Mouse (Mus musculus) embryo, embryonic 9.5 days (tissue): Measurements from ENCODE around the gene Rnft1.
"Not testable (repeated sequence)": the region's sequence is repeated elsewhere in the genome, so short reads cannot be mapped to it uniquely, and the experiment has no call there.

Experiments
- DNase-seq: peaks from one replicate; pipeline ENCODE4 v3.0.0-alpha.2; 2017; ENCODE audit errors: extremely low spot score

The Rnft1 gene

GRCm38 (mm10) chr11:86517229-86517628 is 32.8 kb downstream of the Rnft1 start:
- DNase-seq: no peak

DNA sequence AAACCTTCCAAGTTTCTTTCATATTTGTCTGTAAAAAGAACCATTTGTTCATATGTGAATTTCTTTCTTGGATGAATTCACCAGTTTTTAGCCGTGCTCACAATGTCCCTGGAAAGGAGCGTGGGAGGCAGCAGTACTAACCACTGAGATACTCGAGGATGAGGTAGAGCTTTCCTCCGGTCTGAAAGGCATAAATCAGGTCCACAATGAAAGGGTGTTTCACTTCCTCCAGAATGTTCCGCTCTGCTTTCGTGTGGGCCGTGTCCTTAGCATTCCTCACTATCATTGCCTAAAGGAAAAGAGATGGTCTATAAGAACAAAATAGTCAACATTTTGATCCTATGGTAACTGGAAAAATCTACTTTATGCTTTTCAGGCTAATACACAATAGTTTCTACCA is 35.3 kb downstream of the Rnft1 start:
- no peak for DNase-seq

DNA sequence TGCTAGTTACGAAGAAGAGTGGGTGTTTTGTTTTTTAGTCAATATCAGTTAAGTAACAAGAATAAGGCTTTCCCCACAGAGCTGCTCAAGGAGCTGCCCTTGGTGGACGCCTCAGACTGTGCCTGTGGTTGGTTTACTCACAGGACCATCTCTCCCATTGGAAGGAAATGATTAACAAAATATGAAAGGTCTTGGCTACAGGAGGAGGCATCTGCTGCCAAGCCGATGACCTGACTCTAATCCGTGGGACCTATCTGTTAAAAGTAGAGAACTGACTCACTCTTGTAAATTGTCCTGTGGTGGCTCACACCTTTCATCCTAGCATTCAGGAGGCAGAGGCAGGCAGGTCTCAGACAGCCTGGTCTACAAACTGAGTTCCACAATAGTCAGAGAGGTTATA is 43.1 kb downstream of the Rnft1 start:
- no peak for DNase-seq

DNA sequence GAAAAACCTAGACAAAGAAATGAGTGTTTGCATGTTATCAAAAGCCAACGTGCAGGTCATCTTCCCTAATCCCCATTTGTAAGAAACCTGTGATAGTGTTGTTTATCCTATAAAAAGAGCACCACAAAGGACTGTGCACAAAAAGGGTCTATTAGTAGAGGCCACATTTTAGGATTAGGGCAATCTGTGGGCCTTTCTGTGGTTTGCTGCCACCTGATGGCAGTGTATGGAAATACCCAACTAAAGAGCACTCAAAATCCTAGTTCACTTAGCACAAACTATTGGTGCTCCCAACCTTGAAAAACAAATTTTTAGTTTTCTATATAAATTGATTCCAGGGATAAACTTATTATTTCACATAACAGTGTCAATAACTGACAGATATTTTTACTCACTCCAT is 48.4 kb downstream of the Rnft1 start:
- peak; percentile 5 for DNase-seq

- DNase-seq: not testable (repeated sequence)
Observed at GRCm38 (mm10) chr11:86533302-86533701, 48.8 kb downstream of the Rnft1 start.

GRCm38 (mm10) chr11:86534201-86534910 is 49.9 kb downstream of the Rnft1 start:
- DNase-seq: no peak

DNA sequence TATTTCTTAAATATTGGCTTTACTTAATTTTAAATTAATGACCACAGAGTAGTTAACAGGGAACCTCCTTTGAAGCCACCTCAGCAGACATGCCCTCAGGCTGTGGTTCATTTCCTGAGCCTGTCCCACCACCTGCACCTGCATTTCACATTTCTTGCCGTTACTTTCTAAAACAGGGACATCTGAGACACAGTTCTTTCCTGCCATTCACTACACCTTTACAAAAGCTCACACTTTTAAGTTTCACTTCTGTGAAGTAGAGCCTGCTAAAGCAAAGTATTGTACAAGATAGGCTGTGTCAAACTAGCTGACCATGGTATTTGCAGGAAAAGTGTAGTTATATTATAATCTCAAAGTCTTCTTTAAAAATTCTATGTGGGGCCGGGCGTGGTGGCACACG is 54.3 kb downstream of the Rnft1 start:
- no peak for DNase-seq

DNA sequence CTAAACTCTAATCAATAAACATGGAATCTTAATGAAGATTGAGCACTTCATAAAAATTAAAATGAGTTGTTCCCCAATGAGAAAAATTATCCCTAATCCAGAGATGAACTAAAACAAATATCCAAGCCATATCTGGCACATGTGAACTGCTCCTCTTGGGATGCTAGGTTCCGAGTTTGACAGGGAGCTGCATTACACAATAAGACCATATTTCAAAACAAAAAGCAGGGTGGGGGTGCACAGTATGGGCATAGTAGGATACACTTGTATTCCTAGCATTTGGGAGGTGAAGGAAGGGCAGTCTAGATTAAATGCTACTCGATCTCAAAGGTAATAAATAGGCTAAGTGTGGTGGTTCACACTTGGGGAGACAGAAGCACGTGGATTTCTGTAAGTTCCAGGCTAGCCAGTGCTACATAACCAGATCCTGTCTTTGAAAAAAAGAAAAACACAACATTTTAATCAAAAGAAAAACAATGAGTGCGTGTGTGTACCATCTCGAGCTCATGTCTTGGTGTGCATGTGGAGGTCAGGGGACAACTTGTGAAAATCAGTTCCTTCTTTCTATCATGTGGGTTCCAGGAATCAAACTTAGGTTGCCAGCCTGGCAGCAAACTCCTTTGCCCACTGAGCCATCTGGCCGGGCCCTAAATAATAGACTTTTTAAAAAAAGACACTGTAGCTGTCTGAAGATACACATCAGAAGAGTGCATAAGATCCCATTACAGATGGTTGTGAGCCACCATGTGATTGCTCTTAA is 55.4 kb downstream of the Rnft1 start:
- no peak for DNase-seq

DNA sequence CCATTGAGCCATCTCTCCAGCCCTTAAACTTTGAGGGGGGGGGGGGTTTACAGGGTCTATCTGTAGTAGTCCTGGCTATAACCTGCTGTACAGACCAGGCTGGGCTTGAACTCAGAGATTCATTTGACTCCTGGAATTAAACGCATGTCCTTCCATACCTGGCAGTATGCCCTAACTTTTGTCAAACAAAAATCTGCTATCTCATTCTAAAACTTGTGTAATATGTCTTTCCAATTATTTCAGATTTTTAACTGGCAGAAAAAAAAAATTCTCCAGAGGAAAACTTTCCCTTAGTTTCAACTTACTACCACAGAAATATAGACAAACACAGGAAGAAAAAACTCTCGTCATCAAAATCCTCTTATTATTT is 56.0 kb downstream of the Rnft1 start:
- DNase-seq: no peak

GRCm38 (mm10) chr11:86542851-86543250 is 58.4 kb downstream of the Rnft1 start:
- no peak for DNase-seq

- no peak for DNase-seq
Observed at GRCm38 (mm10) chr11:86543960-86544638, 59.6 kb downstream of the Rnft1 start.

GRCm38 (mm10) chr11:86544639-86545299 is 60.3 kb downstream of the Rnft1 start, which contains the start of the genes Rps6kb1 and Tubd1:
Gene Rps6kb1, minus strand, starts transcription at chr11:86544805.
Gene Tubd1, plus strand, starts transcription at chr11:86544991.
- peak; percentile 97 for DNase-seq

DNA sequence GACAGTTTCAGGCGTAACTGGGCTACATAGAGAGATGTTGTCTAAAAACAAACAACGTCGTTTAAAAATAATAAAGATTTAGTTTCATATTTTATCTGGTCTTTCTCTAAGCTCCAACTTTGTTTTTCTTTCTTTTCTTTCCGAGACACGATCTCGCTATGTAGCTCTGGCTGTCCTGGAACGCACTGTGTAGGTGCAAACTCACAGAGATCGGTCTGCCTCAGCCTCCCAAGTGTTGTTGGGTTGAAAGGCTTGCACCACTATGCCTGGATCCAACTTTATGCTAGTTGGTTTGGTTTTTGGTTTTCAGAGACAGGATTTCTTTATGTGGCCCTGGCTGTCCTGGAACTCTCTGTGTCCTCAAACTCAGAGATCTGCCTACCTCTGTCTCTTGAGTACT is 61.1 kb downstream of the Rnft1 start:
- DNase-seq: no peak

- no peak for DNase-seq
Observed at GRCm38 (mm10) chr11:86547412-86547811, 63.0 kb downstream of the Rnft1 start.
